Mouse (Mus musculus) brown adipose tissue, adult 24 weeks (tissue): Measurements from ENCODE around the gene Prkaa2. TPM values are rescaled to one million over a fixed set of nuclear protein-coding genes. Genes with fewer than 3 reads are reported as not detected.

Source experiments
- H3K27ac ChIP-seq: fragments of 200-500 bp; replicated peaks from 2 replicates; pipeline ENCODE4 v1.5.1; 2012; ENCODE audit warnings: low read depth, mild to moderate bottlenecking, low read length
- H3K4me1 ChIP-seq: fragments of 200-500 bp; 2 replicates; pipeline ENCODE4 v1.6.1; 2012; ENCODE audit warnings: low read length, mixed read lengths; ENCODE audit not compliant: control insufficient read depth, insufficient read depth, insufficient read length
- H3K4me3 ChIP-seq: fragments of 200-500 bp; 2 replicates; pipeline ENCODE4 v1.5.1; 2012; ENCODE audit warnings: low read depth, mild to moderate bottlenecking, low read length, moderate library complexity; ENCODE audit not compliant: insufficient read depth
- polyA plus RNA-seq: library from polyadenylated mRNA; stranded (reverse); fragments of >200 nt; gene quantifications from 2 replicates; pipeline ENCODE4 v1.2.4, GENCODE M21; 2012; ENCODE audit not compliant: missing spikeins, insufficient read depth, insufficient read length

Gene Prkaa2
- polyA plus RNA-seq, 1 experiment = 11.7 TPM

DNA sequence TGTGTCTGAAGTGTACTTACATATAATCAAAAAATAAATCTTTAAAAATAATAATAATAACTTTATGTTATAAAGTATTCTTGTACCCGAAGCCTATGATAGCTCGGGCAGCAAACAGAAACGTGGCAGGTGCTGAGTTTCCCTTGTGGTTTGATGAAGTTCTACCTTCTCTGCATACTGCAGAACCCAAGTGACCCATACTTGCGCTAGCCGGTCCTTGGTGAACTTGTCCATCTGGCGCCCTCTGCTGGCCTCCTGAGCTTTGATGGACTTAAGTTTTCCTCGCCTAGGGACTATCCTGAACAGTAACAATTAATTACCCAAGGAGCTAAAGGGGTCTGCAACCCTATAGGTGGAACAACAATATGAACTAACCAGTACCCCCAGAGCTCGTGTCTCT is 12.7 kb upstream of the Prkaa2 start:
- Histone ChIP-seq H3K4me3 (no peak overlapping the region), H3K27ac (no peak overlapping the region), H3K4me1 (no peaks in the 10 kb centered on the region)

DNA sequence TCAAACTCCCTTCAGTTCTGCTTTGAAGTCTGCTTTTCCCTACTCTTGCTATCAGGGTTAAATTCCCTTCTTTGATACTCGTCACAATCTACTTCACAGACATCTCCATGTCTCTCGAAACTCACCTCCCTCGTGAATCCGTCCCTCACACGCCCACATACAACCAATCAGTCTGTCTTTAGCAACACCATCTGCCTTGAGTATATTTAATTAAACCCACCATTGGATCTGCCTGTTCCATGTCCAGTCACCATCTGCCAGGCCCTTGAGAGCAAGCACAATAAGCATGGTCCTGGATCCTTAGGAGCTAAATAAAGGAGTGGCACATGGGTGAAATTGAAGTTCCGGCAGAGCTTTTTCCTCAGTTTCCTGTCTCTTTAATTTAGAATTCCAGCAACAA is 11.4 kb upstream of the Prkaa2 start:
- Histone ChIP-seq H3K4me1 (no peaks in the 10 kb centered on the region), H3K27ac (no peak overlapping the region), H3K4me3 (no peak overlapping the region)

DNA sequence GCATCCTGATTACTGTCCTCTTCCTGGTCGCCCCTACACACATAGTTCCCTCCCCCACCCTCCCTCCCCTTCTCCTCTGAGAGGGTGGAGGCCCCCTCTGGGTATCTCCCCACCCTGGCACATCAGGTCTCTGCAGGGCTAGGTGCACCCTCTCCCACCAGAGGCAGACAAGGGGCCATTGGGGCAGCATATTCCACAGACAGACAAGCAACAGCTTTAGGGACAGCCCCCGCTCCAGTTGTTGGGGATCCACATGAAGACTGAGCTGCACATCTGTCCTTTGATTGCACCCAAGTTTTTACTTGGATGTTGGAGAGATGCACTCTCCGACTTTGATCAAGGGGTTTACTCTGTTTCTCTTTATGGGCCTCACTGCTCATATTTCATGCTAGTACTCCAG is 3.8 kb upstream of the Prkaa2 start:
- Histone ChIP-seq H3K4me3 (no peak overlapping the region), H3K4me1 (no peaks in the 10 kb centered on the region), H3K27ac (no peak overlapping the region)

DNA sequence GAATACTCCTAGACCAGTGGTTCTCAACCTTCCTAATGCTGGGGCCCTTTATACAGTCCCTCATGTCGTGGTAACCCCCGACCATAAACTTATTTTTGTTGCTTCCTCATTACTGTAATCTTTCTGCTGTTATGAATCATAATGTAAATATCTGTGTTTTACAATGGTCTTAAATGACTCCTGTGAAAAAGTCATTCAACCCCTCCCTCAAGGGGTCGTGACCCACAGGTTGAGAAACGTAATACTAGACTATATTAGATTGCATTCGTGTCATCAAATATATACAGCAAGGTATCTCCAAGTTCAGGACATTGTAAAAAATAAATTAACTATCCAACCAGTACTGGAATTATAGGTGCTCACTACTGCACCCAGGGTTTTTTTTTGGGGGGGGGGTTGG is 3.4 kb upstream of the Prkaa2 start:
- no peak overlapping the region for H3K27ac ChIP-seq
- H3K4me1 ChIP-seq = no peaks in the 10 kb centered on the region
- H3K4me3 ChIP-seq = no peak overlapping the region

DNA sequence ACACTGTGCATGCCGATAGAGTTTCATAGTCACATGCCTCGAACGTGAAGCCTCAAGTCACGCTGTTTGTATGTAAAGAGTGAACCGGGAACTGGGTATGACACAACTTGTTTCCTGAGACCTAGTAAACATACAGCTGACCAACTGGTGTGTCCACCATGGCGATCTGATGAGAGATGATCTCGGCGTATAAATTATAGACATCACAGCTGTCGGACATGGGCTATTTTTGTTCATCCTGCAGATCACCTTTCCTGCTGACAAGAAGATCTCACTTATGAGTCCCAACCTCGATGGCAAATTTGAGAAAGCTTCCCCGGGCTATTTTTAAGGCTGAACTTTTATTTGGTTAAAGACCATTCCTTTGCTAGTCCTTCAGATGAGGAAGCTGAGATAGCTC is 2.1 kb upstream of the Prkaa2 start:
- Histone ChIP-seq H3K4me1 (no peaks in the 10 kb centered on the region), H3K4me3 (no peak overlapping the region), H3K27ac (no peak overlapping the region)

DNA sequence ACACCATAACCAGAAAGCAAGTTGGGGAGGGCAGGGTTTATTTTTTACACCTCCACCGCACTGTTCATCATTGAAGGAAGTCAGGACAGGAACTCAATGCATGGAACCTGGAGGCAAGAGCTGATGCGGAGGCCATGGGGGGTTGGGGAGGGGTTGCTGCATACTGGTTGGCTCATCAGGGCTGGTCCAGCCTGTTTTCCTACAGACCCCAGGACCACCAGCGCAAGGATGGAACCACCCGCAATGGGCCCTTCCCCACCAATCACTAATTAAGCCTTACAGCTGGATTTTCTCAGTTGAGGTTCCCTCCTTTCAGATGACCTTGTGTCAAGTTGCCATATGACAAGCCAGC is 970 bp upstream of the Prkaa2 start:
- no peak overlapping the region for H3K27ac ChIP-seq
- no peaks in the 10 kb centered on the region for H3K4me1 ChIP-seq

DNA sequence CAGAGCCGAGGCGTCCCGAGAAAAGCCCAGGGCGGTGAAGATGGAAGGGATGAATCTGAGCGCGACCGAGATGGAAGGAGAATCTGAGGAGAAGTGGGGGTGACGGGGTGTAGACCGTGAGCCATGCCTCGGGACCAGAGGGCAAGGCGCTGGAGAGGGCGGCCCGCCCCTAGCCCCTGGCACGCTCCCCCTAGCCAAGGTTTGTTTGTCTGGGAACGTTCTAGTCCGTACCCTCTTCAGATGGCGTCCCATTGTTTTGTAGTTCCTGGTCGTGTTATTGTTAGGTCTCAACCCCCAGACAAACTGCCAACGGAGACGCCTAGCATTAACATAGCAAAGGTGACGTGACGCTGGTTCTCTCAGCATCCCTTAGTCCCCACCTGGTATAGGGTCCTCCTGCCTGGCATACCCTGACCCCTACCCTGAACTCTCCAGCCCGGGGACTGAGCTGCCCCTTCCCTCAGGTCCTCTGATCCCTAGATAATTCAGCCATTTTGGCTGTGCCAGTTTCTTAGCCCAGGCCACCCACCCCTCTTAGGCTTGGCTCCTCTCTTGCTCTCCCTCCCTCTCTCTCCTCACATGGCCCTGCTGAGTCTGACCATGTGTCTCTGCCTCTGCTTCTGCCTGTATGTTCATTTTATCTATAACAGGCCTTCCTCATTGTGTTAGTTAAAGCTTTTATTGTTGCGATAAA is 447 bp upstream of the Prkaa2 start:
- Histone ChIP-seq H3K4me3 (peak overlapping the region; percentile 89), H3K27ac (peak overlapping the region; percentile 24), H3K4me1 (no peaks in the 10 kb centered on the region)

More for the DNA sequence above, 970 bp upstream of the Prkaa2 start:
- H3K4me3 ChIP-seq = peak overlapping the region; percentile 89

DNA sequence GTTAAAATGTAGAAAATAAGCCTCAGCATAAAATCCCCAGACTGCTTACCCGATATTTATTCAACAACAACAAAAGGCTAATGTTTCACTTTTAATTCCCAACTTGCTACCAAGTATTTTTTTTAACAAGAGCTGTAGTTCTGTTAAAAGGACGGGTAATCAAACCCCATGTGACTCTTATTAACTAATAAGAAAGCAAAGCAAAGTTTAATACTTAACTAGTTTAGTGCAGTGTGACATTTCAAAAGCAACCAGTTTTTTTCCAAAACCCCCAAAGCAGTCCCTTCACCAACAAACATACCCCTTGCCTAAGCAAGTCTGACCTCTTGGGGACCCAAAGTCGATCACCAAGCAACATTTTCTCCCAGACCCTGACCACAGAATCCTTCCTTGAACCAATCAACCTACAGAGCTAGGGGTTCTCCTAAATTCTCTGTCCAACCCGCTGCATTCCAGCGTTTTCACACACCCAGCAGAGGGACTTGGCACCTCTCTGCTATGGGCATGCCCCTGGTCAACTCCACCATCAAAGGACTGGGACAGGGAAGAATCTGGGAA is 970 bp downstream of the Prkaa2 start:
- peak overlapping the region; percentile 89 for H3K4me3 ChIP-seq
- H3K4me1 ChIP-seq = no peaks in the 10 kb centered on the region
- 0 out of 2 replicates have a peak overlapping the region, but pooled peaks have one; percentile 24 for H3K27ac ChIP-seq

DNA sequence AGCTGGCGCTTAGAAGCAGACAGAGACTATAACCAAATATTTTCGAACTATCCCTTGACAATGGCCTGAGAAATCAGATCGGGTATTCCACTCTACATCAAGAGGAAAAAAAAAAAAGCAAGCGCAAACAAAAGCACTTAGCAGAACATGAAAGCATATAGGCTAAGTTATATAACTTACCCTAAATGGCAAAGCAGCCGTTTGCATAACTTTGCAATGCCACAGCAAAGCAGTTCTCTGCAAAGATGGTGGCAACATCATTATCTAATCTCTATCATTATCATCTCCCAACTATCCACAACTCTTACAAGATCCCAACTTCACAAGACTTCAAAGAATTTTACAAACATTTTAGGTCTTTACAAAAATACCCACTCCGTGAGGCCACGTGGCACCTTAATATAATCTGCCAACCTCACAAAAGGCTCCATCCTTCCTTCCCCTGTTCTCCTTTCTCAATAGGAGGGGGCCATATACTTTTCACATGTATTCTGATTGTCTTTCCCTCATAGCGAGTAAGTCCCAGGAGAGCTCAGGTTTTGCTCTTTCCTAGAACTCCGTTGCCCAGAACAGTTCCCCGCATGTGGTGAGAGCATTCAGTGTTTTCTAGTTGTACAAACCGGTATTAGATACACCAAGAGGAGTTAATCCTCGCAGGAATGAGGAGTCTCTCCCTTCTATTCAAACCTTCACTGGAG is 1.6 kb downstream of the Prkaa2 start:
- no peaks in the 10 kb centered on the region for H3K4me1 ChIP-seq
- no peak overlapping the region for H3K27ac ChIP-seq
- peak overlapping the region; percentile 10 for H3K4me3 ChIP-seq

DNA sequence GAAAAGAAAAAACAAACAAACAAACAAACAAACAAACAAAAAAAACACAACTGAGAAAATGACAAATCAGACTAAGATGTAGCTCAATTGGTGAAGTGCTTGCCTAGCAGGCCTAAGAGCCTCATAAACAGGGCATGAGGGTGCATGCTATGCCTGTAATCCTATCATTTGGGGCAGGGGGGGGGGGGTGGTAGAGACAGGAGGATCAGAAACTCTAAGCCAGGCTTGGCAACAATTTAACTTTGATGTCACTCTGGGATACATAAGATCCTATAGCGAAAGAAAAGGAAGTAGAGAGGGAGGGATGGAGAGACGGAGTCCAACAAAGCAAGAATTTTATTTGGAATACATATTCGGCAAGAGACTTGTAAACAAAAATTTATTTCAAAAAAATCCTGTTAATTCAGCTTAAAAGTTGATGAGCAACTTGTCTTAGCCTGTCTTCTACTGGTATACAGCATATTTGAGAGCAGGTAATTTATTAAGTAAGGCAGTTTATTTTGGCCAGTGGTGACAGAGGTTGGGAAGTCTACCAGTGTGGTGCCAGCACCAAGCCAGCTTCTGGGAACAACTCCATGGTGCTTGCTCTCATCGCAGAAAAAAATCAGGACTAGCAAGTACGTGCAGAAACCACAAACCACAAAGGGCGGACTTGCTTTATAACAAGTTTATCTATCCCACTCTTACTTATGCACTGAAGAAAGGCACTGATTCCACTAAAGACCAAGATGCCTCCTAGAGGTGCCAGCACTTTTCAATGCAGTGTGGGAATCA is 5.4 kb downstream of the Prkaa2 start:
- Histone ChIP-seq H3K27ac (no peak overlapping the region), H3K4me3 (no peak overlapping the region), H3K4me1 (no peaks in the 10 kb centered on the region)

DNA sequence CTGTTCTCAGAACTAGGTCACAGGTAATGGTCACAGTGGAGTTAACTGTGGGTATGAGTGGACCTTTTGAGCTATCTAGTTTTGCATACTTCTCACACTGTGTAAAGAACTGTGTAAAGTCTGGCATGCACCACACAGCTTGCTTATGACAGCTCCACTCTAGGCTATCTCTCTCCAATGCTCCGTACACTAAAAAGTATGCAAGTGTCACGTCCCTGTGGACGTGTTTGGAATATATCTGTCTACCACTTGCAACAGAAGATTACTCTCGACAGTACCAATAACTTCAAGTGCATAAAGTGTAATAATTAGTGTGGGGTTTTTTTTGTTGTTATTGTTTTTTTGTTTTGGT is 8.4 kb downstream of the Prkaa2 start:
- H3K27ac ChIP-seq = no peak overlapping the region
- no peaks in the 10 kb centered on the region for H3K4me1 ChIP-seq
- H3K4me3 ChIP-seq = no peak overlapping the region

DNA sequence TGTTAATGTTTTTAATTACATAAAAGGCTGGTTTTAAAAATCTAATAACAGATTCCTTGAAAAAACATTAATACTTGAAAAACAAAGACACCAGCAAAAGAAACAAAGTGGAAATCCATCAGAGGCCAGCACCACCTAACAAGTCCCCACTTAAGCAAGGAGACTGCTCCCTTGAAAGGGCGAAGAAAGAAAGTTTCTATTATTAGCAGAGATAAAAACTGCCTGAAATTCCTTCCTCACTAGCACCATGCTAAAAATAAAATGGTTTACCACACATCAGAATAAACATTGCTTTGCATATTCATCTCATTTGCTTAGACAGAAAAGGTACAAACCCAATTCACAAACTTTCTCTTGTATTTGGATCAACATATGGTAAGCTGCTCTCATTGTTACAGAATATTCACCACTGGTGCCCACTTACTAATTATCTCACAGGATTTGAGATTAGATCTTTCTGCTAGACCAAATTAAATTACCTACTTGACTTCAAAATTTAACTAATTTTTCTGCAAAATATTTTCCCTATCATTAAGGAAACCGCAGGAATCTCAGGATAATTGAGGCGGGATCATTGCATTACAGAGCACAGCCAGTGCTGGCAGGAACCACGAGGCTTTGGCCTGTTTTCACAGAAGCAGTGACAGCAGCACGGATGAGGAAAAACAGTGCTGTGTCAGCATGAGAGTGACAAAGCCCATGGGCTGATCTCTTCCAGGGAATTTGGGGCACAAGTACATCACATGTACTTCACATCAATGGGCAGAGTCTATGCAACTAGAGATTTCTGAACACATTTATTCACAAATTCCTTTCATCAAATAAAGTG is 9.0 kb downstream of the Prkaa2 start:
- H3K4me1 ChIP-seq = no peaks in the 10 kb centered on the region
- H3K27ac ChIP-seq = no peak overlapping the region
- H3K4me3 ChIP-seq = no peak overlapping the region

DNA sequence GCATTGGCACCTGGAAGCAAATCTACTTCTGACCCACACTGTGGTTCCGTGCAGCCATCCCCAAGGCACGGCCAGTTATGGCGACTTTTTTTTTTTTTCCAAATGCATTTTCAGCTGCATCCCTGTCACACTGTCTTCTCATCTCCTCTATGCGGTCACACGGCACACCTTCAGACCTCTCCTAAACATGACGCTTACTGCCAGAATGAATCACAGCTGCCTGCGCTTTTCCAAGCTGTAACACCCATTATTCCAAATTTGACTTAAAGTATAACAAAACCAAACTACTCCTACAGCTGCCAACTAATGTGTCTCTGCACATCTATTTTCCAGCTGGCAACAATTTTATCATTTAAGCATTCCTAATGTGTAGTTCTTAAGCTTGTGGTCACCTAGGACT is 11.0 kb downstream of the Prkaa2 start:
- H3K27ac ChIP-seq = no peak overlapping the region
- H3K4me1 ChIP-seq = peaks cover 3% of the 10 kb centered on the region
- no peak overlapping the region for H3K4me3 ChIP-seq

DNA sequence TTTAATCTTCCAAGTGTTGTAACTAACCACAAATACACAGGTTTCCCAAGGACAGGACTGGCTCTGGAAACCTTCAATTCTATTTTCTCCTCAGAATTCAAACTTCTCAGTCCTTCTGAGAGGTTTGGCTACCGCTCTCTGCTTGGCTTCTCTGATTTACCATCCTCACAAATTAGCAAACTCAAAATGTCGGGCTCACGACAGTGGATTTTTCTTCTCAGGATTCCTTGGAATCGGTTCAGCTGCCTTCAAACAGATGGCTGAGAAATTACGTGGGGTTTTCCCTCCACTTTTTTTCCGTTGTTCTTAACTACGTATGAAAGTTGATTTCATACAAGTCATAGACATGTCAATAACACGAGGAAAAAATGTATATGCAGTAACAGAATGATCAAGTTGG is 11.5 kb downstream of the Prkaa2 start:
- H3K27ac ChIP-seq = no peak overlapping the region
- no peak overlapping the region for H3K4me3 ChIP-seq
- peaks cover 3% of the 10 kb centered on the region for H3K4me1 ChIP-seq

DNA sequence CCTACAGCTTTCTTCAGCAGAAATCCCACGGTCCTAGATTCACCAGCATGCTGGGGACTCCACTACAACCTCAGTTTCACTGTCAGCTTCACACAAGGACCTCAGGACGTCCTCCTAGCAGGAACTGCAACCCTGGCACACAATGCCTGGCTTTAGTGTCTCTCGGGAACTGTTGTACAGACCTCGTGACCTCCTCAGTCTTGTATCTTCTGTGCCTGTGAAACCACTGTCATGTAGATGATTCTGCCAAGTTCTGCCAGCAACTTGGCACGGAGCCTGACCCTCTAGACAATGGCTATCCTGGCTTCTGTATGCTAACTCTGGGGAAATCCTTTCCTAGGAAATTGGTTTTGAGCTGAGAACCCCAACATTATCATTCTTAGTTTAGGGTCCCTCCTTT is 14.4 kb downstream of the Prkaa2 start:
- Histone ChIP-seq H3K4me3 (no peak overlapping the region), H3K4me1 (peaks cover 3% of the 10 kb centered on the region), H3K27ac (no peak overlapping the region)
